Mouse (Mus musculus) layer of hippocampus, postnatal 10 days (tissue): ENCODE results near the gene Znhit3. TPM values are rescaled to one million over a fixed set of nuclear protein-coding genes. Genes with fewer than 3 reads are reported as not detected.
"Not testable (repeated sequence)": the region's sequence is repeated elsewhere in the genome, so short reads cannot be mapped to it uniquely, and the experiment has no call there.

Source experiments
- DNase-seq, 2 experiments: peaks; one replicate each; pipeline ENCODE4 v3.0.0; 2021; ENCODE audit warnings: low spot score in 2 of 2
- microRNA-seq, 2 experiments: library from miRNA; unstranded; fragments of <30 nt; microRNA quantifications; one replicate each; pipeline ENCODE4 v1.2.0; 2021
- total RNA-seq, 2 experiments: library from RNA; stranded (reverse); gene quantifications; 2 replicates each; pipeline ENCODE4 v1.2.3; 2021

The Znhit3 gene
- total RNA-seq, 2 experiments from 2014 or later = 27.9 to 31.2 TPM

GRCm38 (mm10) chr11:84879007-84879771 lies 37.0 kb downstream of the Znhit3 start:
- DNase-seq = no peak

GRCm38 (mm10) chr11:84876020-84876419 lies 40.1 kb downstream of the Znhit3 start:
- DNase-seq = not testable (repeated sequence)

GRCm38 (mm10) chr11:84873042-84873833 lies 42.9 kb downstream of the Znhit3 start:
- no peak for DNase-seq

GRCm38 (mm10) chr11:84871548-84872069 lies 44.6 kb downstream of the Znhit3 start:
- DNase-seq = no peak

- no peak for DNase-seq
Measured at GRCm38 (mm10) chr11:84871046-84871445, 45.1 kb downstream of the Znhit3 start.

- peak; percentile 92 to 94 for DNase-seq
Measured at GRCm38 (mm10) chr11:84870337-84871043, 45.7 kb downstream of the Znhit3 start, which contains the start of gene Ggnbp2. Ggnbp2 (minus strand) TSS chr11:84870817.

GRCm38 (mm10) chr11:84869537-84870232 lies 46.5 kb downstream of the Znhit3 start:
- DNase-seq = peak; percentile 92 to 95

- DNase-seq = no peak
Measured at GRCm38 (mm10) chr11:84868786-84869259, 47.3 kb downstream of the Znhit3 start.

- DNase-seq = no peak
Measured at GRCm38 (mm10) chr11:84867586-84867985, 48.6 kb downstream of the Znhit3 start.

- DNase-seq = no peak
Measured at GRCm38 (mm10) chr11:84865268-84865667, 50.9 kb downstream of the Znhit3 start.

Small RNA genes lying within 50 kb of the gene (microRNA-seq; reads per million reads assigned to microRNA genes)
- 0 reads per million in 2 experiments for gene Gm23564

Other genes with a start within 250 kb of the Znhit3 start
- 10 to 100 TPM; 14.3 to 19.4 TPM for gene Mrm1, start 96.9 kb downstream of the Znhit3 start, total RNA-seq
- 1 to 10 TPM; 4.9 to 6.6 TPM for gene Dhrs11, start 87.4 kb downstream of the Znhit3 start, total RNA-seq
- 10 to 100 TPM; 89.3 to 92.2 TPM for gene Ggnbp2, start 45.5 kb downstream of the Znhit3 start, total RNA-seq
- gene Myo19, start 36.2 kb downstream of the Znhit3 start, total RNA-seq = 10 to 100 TPM; 12.0 to 14.0 TPM
- 1 to 10 TPM; 8.8 to 9.4 TPM for gene Pigw, start 36.1 kb downstream of the Znhit3 start, total RNA-seq
- 10 to 100 TPM; 56.8 to 63.0 TPM for gene Car4, start 41.4 kb upstream of the Znhit3 start, total RNA-seq
- 10 to 100 TPM; 72.8 to 73.5 TPM for gene Usp32, start 223.8 kb upstream of the Znhit3 start, total RNA-seq